Mouse (Mus musculus) layer of hippocampus, adult 2 months (tissue): ENCODE results near the gene Sod1. TPM values are rescaled to one million over a fixed set of nuclear protein-coding genes. Genes with fewer than 3 reads are reported as not detected.
"Not testable (repeated sequence)": the region's sequence is repeated elsewhere in the genome, so short reads cannot be mapped to it uniquely, and the experiment has no call there.

Experiments
- DNase-seq, 2 experiments: peaks; one replicate each; pipeline ENCODE4 v3.0.0; 2022; ENCODE audit warnings: low spot score in 2 of 2
- H3K27ac ChIP-seq: fragments of 200-600 bp; 2 replicates; pipeline ENCODE4 v1.8.1; 2022
- H3K4me3 ChIP-seq: fragments of 200-600 bp; 2 replicates; pipeline ENCODE4 v1.8.1; 2022; ENCODE audit warnings: mild to moderate bottlenecking
- CTCF ChIP-seq: fragments of 200-600 bp; conservative IDR thresholded peaks from 2 replicates; pipeline ENCODE4 v1.8.1; 2022; ENCODE audit warnings: antibody characterized with exemption, mild to moderate bottlenecking, moderate library complexity
- total RNA-seq, 2 experiments: library from RNA; stranded (reverse); gene quantifications; 2 replicates each; pipeline ENCODE4 v1.2.3; 2021

Gene Sod1
- total RNA-seq, 2 experiments from 2014 or later: 386 to 390 TPM

GRCm38 (mm10) chr16:90242426-90243304 is 22.1 kb downstream of the Sod1 start:
- H3K4me3 ChIP-seq: no peak overlapping the region
- no peak for DNase-seq
- peak overlapping the region; percentile 53; the same call in 1 of the 2 replicates for H3K27ac ChIP-seq
- no peak for TF ChIP-seq CTCF

- Histone ChIP-seq H3K4me3 (no peak overlapping the region), H3K27ac (0 out of 2 replicates have a peak overlapping the region, but pooled peaks have one; percentile 10)
- TF ChIP-seq CTCF: no peak
- DNase-seq: peak in 1 of 2 experiments; percentile 21
Measured at GRCm38 (mm10) chr16:90250099-90250498, 29.5 kb downstream of the Sod1 start.

- DNase-seq, H3K4me3 ChIP-seq: not testable (repeated sequence)
- H3K27ac ChIP-seq: peak overlapping the region; percentile 91
Measured at GRCm38 (mm10) chr16:90251256-90251655, 30.7 kb downstream of the Sod1 start.

GRCm38 (mm10) chr16:90252521-90252920 is 32.0 kb downstream of the Sod1 start:
- peak in 1 of 2 experiments; percentile 34 for DNase-seq
- no peak overlapping the region for H3K4me3 ChIP-seq
- TF ChIP-seq CTCF: no peak
- peak overlapping the region; percentile 91 for H3K27ac ChIP-seq

- no peak for DNase-seq
- TF ChIP-seq CTCF: no peak
- peak overlapping the region; percentile 55; the same call in 1 of the 2 replicates for H3K27ac ChIP-seq
- H3K4me3 ChIP-seq: no peak overlapping the region
Measured at GRCm38 (mm10) chr16:90258950-90259349, 38.4 kb downstream of the Sod1 start.

GRCm38 (mm10) chr16:90259623-90260022 is 39.1 kb downstream of the Sod1 start:
- H3K27ac ChIP-seq: no peak overlapping the region
- DNase-seq: no peak
- no peak overlapping the region for H3K4me3 ChIP-seq
- no peak for TF ChIP-seq CTCF

- H3K4me3 ChIP-seq: no peak overlapping the region
- DNase-seq: no peak
- H3K27ac ChIP-seq: no peak overlapping the region
- no peak for TF ChIP-seq CTCF
Measured at GRCm38 (mm10) chr16:90260097-90260496, 39.5 kb downstream of the Sod1 start.

GRCm38 (mm10) chr16:90261791-90262190 is 41.2 kb downstream of the Sod1 start:
- Histone ChIP-seq H3K4me3 (no peak overlapping the region), H3K27ac (no peak overlapping the region)
- no peak for DNase-seq
- TF ChIP-seq CTCF: no peak

- TF ChIP-seq CTCF: no peak
- no peak overlapping the region for H3K4me3 ChIP-seq
Measured at GRCm38 (mm10) chr16:90264021-90264420, 43.5 kb downstream of the Sod1 start.

GRCm38 (mm10) chr16:90265106-90265505 is 44.6 kb downstream of the Sod1 start:
- no peak overlapping the region for H3K27ac ChIP-seq
- no peak for DNase-seq
- H3K4me3 ChIP-seq: no peak overlapping the region
- TF ChIP-seq CTCF: no peak

More at GRCm38 (mm10) chr16:90264021-90264420, 43.5 kb downstream of the Sod1 start:
- DNase-seq: no peak
- no peak overlapping the region for H3K27ac ChIP-seq

- no peak overlapping the region for H3K4me3 ChIP-seq
- TF ChIP-seq CTCF: no peak
- DNase-seq: no peak
- H3K27ac ChIP-seq: no peak overlapping the region
Measured at GRCm38 (mm10) chr16:90266581-90266980, 46.0 kb downstream of the Sod1 start.

- Histone ChIP-seq H3K27ac (no peak overlapping the region), H3K4me3 (no peak overlapping the region)
- DNase-seq: no peak
- no peak for TF ChIP-seq CTCF
Measured at GRCm38 (mm10) chr16:90275521-90275920, 55.0 kb downstream of the Sod1 start.

Other genes with a start within 250 kb of the Sod1 start
- 100 to 1,000 TPM; 124 to 125 TPM for gene Tiam1, start 77.0 kb upstream of the Sod1 start, total RNA-seq
- 10 to 100 TPM; 53.8 to 59.4 TPM for gene Scaf4, start 63.7 kb downstream of the Sod1 start, total RNA-seq
- gene Hunk, start 165.3 kb downstream of the Sod1 start, total RNA-seq: 10 to 100 TPM; 25.7 to 31.1 TPM